In genomic region chr1:93755291-93755610, GRCm38 (mm10) we compare ENCODE assay signal across 7 mouse cellular contexts. TPM values are rescaled to one million over a fixed set of nuclear protein-coding genes. Genes with fewer than 3 reads are reported as not detected.
DNase-seq lines count a peak whose midpoint lies in the region; ATAC-seq and TF ChIP-seq lines count a peak whose summit lies in the region.

No protein-coding gene starts in this region.

- intact Hi-C loops in left cerebral cortex, postnatal 4 days (cut with DNase I), result no loop called here

- peak overlapping the region; percentile 83 for H3K27ac ChIP-seq in spleen, adult 2 months (ENCODE audit: insufficient read depth, low read length)
- peak overlapping the region; percentile 90 for H3K27ac ChIP-seq in embryonic facial prominence, embryonic 15.5 days (replicated peaks)
- peak overlapping the region; percentile 87 for H3K27ac ChIP-seq in limb, embryonic 13.5 days
- H3K27ac ChIP-seq in stomach, embryonic 16.5 days (ENCODE audit: low read length), result peak overlapping the region; percentile 90

- DNase-seq in spleen, adult 2 months (ENCODE audit: low read depth in 1 of 2, low spot score in 2 of 2), result no peak
- DNase-seq in spleen, adult 18-20 months, result no peak
- no peak for DNase-seq in left cerebral cortex, adult 9 months (ENCODE audit: low spot score in 2 of 2)
- no peak for DNase-seq in left cerebral cortex, postnatal 4 days

- H3K27me3 ChIP-seq in spleen, adult 2 months (ENCODE audit: control insufficient read depth, insufficient read depth, low read length), result no peaks in the 10 kb centered on the region
- no peaks in the 10 kb centered on the region for H3K27me3 ChIP-seq in embryonic facial prominence, embryonic 15.5 days
- no peaks in the 10 kb centered on the region for H3K27me3 ChIP-seq in limb, embryonic 13.5 days
- H3K27me3 ChIP-seq in stomach, embryonic 16.5 days (ENCODE audit: control insufficient read depth, insufficient read depth, low read length), result no peaks in the 10 kb centered on the region

- H3K36me3 ChIP-seq in spleen, adult 2 months (ENCODE audit: control insufficient read depth, insufficient read depth, low read length), result peaks cover 4% of the 10 kb centered on the region
- H3K36me3 ChIP-seq in embryonic facial prominence, embryonic 15.5 days, result peaks cover 5% of the 10 kb centered on the region
- peaks cover 5% of the 10 kb centered on the region for H3K36me3 ChIP-seq in limb, embryonic 13.5 days
- no peaks in the 10 kb centered on the region for H3K36me3 ChIP-seq in stomach, embryonic 16.5 days (ENCODE audit: control insufficient read depth, insufficient read depth, low read length)

- no peaks in the 10 kb centered on the region for H3K9me3 ChIP-seq in embryonic facial prominence, embryonic 15.5 days (replicated peaks)
- no peaks in the 10 kb centered on the region for H3K9me3 ChIP-seq in limb, embryonic 13.5 days
- no peaks in the 10 kb centered on the region for H3K9me3 ChIP-seq in stomach, embryonic 16.5 days (replicated peaks; ENCODE audit: control insufficient read depth, low read length)

- peak overlapping the region; percentile 98 for H3K4me3 ChIP-seq in spleen, adult 2 months (ENCODE audit: extremely low read depth, insufficient read depth, insufficient read length)
- H3K4me3 ChIP-seq in embryonic facial prominence, embryonic 15.5 days (replicated peaks), result peak overlapping the region; percentile 90
- peak overlapping the region; percentile 98 for H3K4me3 ChIP-seq in limb, embryonic 13.5 days
- peak overlapping the region; percentile 96 for H3K4me3 ChIP-seq in stomach, embryonic 16.5 days (replicated peaks; ENCODE audit: low read length)

- peak overlapping the region; percentile 89 for H3K9ac ChIP-seq in embryonic facial prominence, embryonic 15.5 days
- H3K9ac ChIP-seq in limb, embryonic 13.5 days, result peak overlapping the region; percentile 91
- peak overlapping the region; percentile 87 for H3K9ac ChIP-seq in stomach, embryonic 16.5 days (ENCODE audit: low read length)

- peak overlapping the region; percentile 79 for H3K4me2 ChIP-seq in embryonic facial prominence, embryonic 15.5 days (replicated peaks)
- peak overlapping the region; percentile 85 for H3K4me2 ChIP-seq in limb, embryonic 13.5 days (replicated peaks)
- H3K4me2 ChIP-seq in stomach, embryonic 16.5 days (ENCODE audit: low read depth, low read length), result peak overlapping the region; percentile 76

- TF ChIP-seq CTCF in spleen, adult 2 months (IDR thresholded peaks at IDR 0.05; ENCODE audit: extremely low read depth, insufficient read depth, insufficient read length, insufficient replicate concordance), result no peak

- 2% methylated on average over 13 of the region's 13 CpGs for WGBS in spleen, adult 2 months
- WGBS in embryonic facial prominence, embryonic 15.5 days, result under 1% methylated on average over 13 of the region's 13 CpGs
- whole genome bisulfite sequencing in limb, embryonic 13.5 days, result under 1% methylated on average over 13 of the region's 13 CpGs
- WGBS in stomach, embryonic 16.5 days, result under 1% methylated on average over 13 of the region's 13 CpGs

- no peak for ATAC-seq in embryonic facial prominence, embryonic 15.5 days (ENCODE audit: insufficient number of reproducible peaks, low FRiP score, low TSS enrichment, low read depth)
- ATAC-seq in limb, embryonic 13.5 days (ENCODE audit: low FRiP score, low read depth), result no peak
- ATAC-seq in stomach, embryonic 16.5 days (ENCODE audit: insufficient read depth, low FRiP score), result no peak

- H3K4me1 ChIP-seq in spleen, adult 2 months (ENCODE audit: control insufficient read depth, insufficient read depth, insufficient read length), result peaks cover 5% of the 10 kb centered on the region; the same call in 1 of the 2 replicates
- peaks cover 24% of the 10 kb centered on the region for H3K4me1 ChIP-seq in embryonic facial prominence, embryonic 15.5 days
- H3K4me1 ChIP-seq in limb, embryonic 13.5 days, result peaks cover 23% of the 10 kb centered on the region
- H3K4me1 ChIP-seq in stomach, embryonic 16.5 days (ENCODE audit: control insufficient read depth, insufficient read depth, low read length), result peaks cover 15% of the 10 kb centered on the region

- TF ChIP-seq POLR2A in spleen, adult 2 months (IDR thresholded peaks at IDR 0.05; ENCODE audit: low read depth, low read length), result no peak

RNA-seq across cellular contexts. Expression of gene Thap4, which starts 0.6 kb away (rescaled TPM):
- polyA plus RNA-seq in spleen, adult 2 months (2012; rRNA removed), result 16.5 and 17.2 TPM in 2 replicates
- 55.6 and 59.0 TPM in 2 replicates for polyA plus RNA-seq in embryonic facial prominence, embryonic 15.5 days (2015; fragmentation: Nextera tagmentation; extraction: Ambion mirVana)
- 54.4 and 55.2 TPM in 2 replicates for polyA plus RNA-seq in limb, embryonic 13.5 days (2015; fragmentation: Nextera tagmentation; extraction: Ambion mirVana)
- 42.7 and 51.6 TPM in 2 replicates for polyA plus RNA-seq in stomach, embryonic 16.5 days (2015; fragmentation: Nextera tagmentation; extraction: Ambion mirVana)
- total RNA-seq in left cerebral cortex, postnatal 4 days (2021), result 10 to 100 TPM; 38.1 to 40.2 TPM

RNA-seq across cellular contexts. Expression of gene Atg4b, which starts 4.0 kb away (rescaled TPM):
- 38.5 and 43.0 TPM in 2 replicates for polyA plus RNA-seq in spleen, adult 2 months (2012; rRNA removed)
- polyA plus RNA-seq in embryonic facial prominence, embryonic 15.5 days (2015; fragmentation: Nextera tagmentation; extraction: Ambion mirVana), result 77.2 and 78.5 TPM in 2 replicates
- polyA plus RNA-seq in limb, embryonic 13.5 days (2015; fragmentation: Nextera tagmentation; extraction: Ambion mirVana), result 88.0 and 99.4 TPM in 2 replicates
- polyA plus RNA-seq in stomach, embryonic 16.5 days (2015; fragmentation: Nextera tagmentation; extraction: Ambion mirVana), result 68.8 and 71.5 TPM in 2 replicates
- total RNA-seq in left cerebral cortex, postnatal 4 days (2021), result 10 to 100 TPM; 85.1 to 89.7 TPM

RNA-seq across cellular contexts. Expression of gene Dtymk, which starts 46.5 kb away (rescaled TPM):
- 43.7 and 44.0 TPM in 2 replicates for polyA plus RNA-seq in spleen, adult 2 months (2012; rRNA removed)
- 208 and 218 TPM in 2 replicates for polyA plus RNA-seq in embryonic facial prominence, embryonic 15.5 days (2015; fragmentation: Nextera tagmentation; extraction: Ambion mirVana)
- polyA plus RNA-seq in limb, embryonic 13.5 days (2015; fragmentation: Nextera tagmentation; extraction: Ambion mirVana), result 251 and 255 TPM in 2 replicates
- 196 and 210 TPM in 2 replicates for polyA plus RNA-seq in stomach, embryonic 16.5 days (2015; fragmentation: Nextera tagmentation; extraction: Ambion mirVana)
- 10 to 100 TPM; 80.5 to 91.2 TPM for total RNA-seq in left cerebral cortex, postnatal 4 days (2021)

RNA-seq across cellular contexts. Expression of gene Ing5, which starts 48.5 kb away (rescaled TPM):
- polyA plus RNA-seq in spleen, adult 2 months (2012; rRNA removed), result 7.1 and 7.6 TPM in 2 replicates
- 13.9 and 14.9 TPM in 2 replicates for polyA plus RNA-seq in embryonic facial prominence, embryonic 15.5 days (2015; fragmentation: Nextera tagmentation; extraction: Ambion mirVana)
- 15.1 and 15.6 TPM in 2 replicates for polyA plus RNA-seq in limb, embryonic 13.5 days (2015; fragmentation: Nextera tagmentation; extraction: Ambion mirVana)
- polyA plus RNA-seq in stomach, embryonic 16.5 days (2015; fragmentation: Nextera tagmentation; extraction: Ambion mirVana), result 19.1 and 20.1 TPM in 2 replicates
- 10 to 100 TPM in 1 of 2 experiments, 1 to 10 TPM in 1; 8.1 to 11.3 TPM for total RNA-seq in left cerebral cortex, postnatal 4 days (2021)
